Mouse (Mus musculus) liver, embryonic 13.5 days (tissue): ENCODE results near the gene Fgfr2. TPM values are rescaled to one million over a fixed set of nuclear protein-coding genes. Genes with fewer than 3 reads are reported as not detected.

Experiments
- ATAC-seq: fragments of 200-750 bp; cut with Nextera tagmentation; 2 replicates; pipeline ENCODE4 v1.8.0; 2017; ENCODE audit warnings: low read depth, mild to moderate bottlenecking, moderate number of reproducible peaks, moderate library complexity
- DNase-seq: peaks from one replicate; pipeline ENCODE4 v3.0.0; 2022
- H3K27ac ChIP-seq: fragments of 300-500 bp; sonication (generic); 2 replicates; pipeline ENCODE4 v1.5.1; 2015; ENCODE audit warnings: moderate library complexity, mild to moderate bottlenecking, inconsistent platforms
- H3K27me3 ChIP-seq: fragments of 300-500 bp; sonication (generic); 2 replicates; pipeline ENCODE4 v1.6.1; 2015; ENCODE audit warnings: mild to moderate bottlenecking, inconsistent platforms
- H3K36me3 ChIP-seq: fragments of 300-500 bp; sonication (generic); 2 replicates; pipeline ENCODE4 v1.6.1; 2015; ENCODE audit warnings: mild to moderate bottlenecking, inconsistent platforms
- H3K4me1 ChIP-seq: fragments of 300-500 bp; sonication (generic); replicated peaks from 2 replicates; pipeline ENCODE4 v1.6.1; 2015; ENCODE audit warnings: inconsistent platforms
- H3K4me2 ChIP-seq: fragments of 300-500 bp; sonication (generic); 2 replicates; pipeline ENCODE4 v1.6.1; 2015; ENCODE audit warnings: inconsistent platforms, mild to moderate bottlenecking, moderate library complexity
- H3K4me3 ChIP-seq: fragments of 300-500 bp; sonication (generic); replicated peaks from 2 replicates; pipeline ENCODE4 v1.5.1; 2015; ENCODE audit warnings: mild to moderate bottlenecking, inconsistent platforms
- H3K9ac ChIP-seq: fragments of 300-500 bp; sonication (generic); 2 replicates; pipeline ENCODE4 v1.6.1; 2015; ENCODE audit warnings: mild to moderate bottlenecking, inconsistent platforms
- H3K9me3 ChIP-seq: fragments of 300-500 bp; sonication (generic); replicated peaks from 2 replicates; pipeline ENCODE4 v1.6.1; 2016; ENCODE audit warnings: inconsistent platforms
- WGBS: fragments of 180-500 bp; shearing (Covaris S2); methylation state at CpG from one replicate; pipeline ENCODE4 v1.1.7; 2015; ENCODE audit not compliant: insufficient replicate concordance; 5-methylcytosine and 5-hydroxymethylcytosine counted together
- polyA plus RNA-seq: library from polyadenylated mRNA; unstranded; fragments of >200 nt; fragmentation: Nextera tagmentation; extraction: Ambion mirVana; gene quantifications from 2 replicates; pipeline ENCODE4 v1.2.1, GENCODE M21; 2015

Fgfr2 gene
- polyA plus RNA-seq, 1 experiment from 2014 or later, result 8.9 TPM

- H3K9me3 ChIP-seq, result no peaks in the 10 kb centered on the region
- no peak overlapping the region for H3K4me3 ChIP-seq
- no peaks in the 10 kb centered on the region for H3K27me3 ChIP-seq
- no peak overlapping the region for H3K4me2 ChIP-seq
- ATAC-seq, result no peak
- H3K27ac ChIP-seq, result no peak overlapping the region
- DNase-seq, result no peak
- no peaks in the 10 kb centered on the region; the same call in 1 of the 2 replicates for H3K4me1 ChIP-seq
- H3K36me3 ChIP-seq, result no peaks in the 10 kb centered on the region
- H3K9ac ChIP-seq, result no peak overlapping the region
- 59% methylated on average over 6 of the region's 6 CpGs for WGBS
Measured at GRCm38 (mm10) chr7:130206181-130206582, 2917.0 kb downstream of the Fgfr2 start.

DNA sequence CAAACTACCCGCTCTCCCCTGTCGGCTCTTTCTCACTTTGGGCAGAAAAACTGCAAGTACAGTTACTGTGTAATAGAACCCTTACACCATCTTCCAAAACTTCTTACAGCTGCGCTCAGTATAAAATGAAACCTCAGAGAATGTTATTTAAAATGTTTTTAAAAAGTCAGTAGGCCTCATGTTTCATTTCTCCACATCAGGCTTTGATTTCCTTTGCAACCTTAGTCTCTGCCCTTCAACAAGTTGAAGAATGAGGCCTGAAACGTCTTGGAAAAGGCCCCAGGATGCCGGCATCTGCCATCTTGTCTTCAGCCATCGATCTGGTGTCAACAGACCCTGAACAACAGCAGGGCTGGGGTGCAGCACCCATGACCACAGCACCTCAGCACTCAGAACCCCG lies 2918.0 kb downstream of the Fgfr2 start:
- H3K36me3 ChIP-seq, result no peaks in the 10 kb centered on the region
- no peaks in the 10 kb centered on the region for H3K27me3 ChIP-seq
- no peak for ATAC-seq
- DNase-seq, result no peak
- H3K4me2 ChIP-seq, result no peak overlapping the region
- no peak overlapping the region for H3K9ac ChIP-seq
- H3K9me3 ChIP-seq, result no peaks in the 10 kb centered on the region
- no peak overlapping the region for H3K4me3 ChIP-seq
- no peaks in the 10 kb centered on the region for H3K4me1 ChIP-seq
- no peak overlapping the region for H3K27ac ChIP-seq
- 73% methylated on average over 7 of the region's 7 CpGs for WGBS

DNA sequence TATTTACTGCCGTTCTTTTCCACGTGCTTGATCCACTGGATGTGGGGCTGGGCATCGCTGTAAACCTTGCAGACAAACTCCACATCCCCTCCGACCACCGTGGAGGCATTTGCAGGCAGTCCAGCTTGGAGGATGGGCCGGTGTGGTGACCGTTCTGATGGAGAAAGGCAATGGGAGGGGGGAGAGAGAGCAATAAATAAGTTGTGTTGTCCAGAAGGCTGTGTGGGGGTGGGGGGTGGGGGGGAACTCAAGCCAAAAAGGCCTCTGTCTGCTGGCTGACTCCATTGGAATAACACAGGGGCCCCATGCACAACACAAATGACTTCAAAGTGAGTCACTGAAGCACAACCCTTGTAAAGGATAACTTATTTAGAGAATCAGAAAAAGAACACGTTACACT lies 2922.1 kb downstream of the Fgfr2 start:
- 70% methylated on average over 8 of the region's 8 CpGs for WGBS
- H3K4me1 ChIP-seq, result no peaks in the 10 kb centered on the region
- no peaks in the 10 kb centered on the region for H3K27me3 ChIP-seq
- H3K4me3 ChIP-seq, result no peak overlapping the region
- no peaks in the 10 kb centered on the region for H3K36me3 ChIP-seq
- no peak overlapping the region for H3K4me2 ChIP-seq
- DNase-seq, result no peak
- H3K27ac ChIP-seq, result no peak overlapping the region
- H3K9ac ChIP-seq, result no peak overlapping the region
- no peaks in the 10 kb centered on the region for H3K9me3 ChIP-seq
- no peak for ATAC-seq

DNA sequence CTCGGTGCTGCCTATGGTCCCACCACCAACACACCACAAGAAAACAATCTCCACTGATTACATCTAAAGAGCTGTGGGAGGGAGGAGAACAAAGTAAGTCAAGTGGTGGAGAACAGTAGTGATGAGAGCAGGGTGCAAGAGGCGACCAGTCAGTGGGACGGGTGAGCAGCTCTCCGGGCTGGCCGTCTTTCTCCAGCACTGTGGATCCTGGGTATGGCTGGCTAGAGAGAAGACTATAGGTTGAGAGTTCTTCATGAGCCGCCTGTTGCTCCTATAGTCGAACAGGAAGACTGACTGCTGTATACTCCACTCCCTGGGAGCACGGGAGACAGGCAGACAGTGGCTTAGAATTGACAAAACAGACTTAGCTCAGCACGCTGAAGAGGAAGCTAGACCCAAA lies 2923.2 kb downstream of the Fgfr2 start:
- Histone ChIP-seq H3K4me2 (no peak overlapping the region), H3K27ac (no peak overlapping the region), H3K4me3 (no peak overlapping the region), H3K27me3 (no peaks in the 10 kb centered on the region), H3K9ac (no peak overlapping the region), H3K4me1 (no peaks in the 10 kb centered on the region), H3K9me3 (no peaks in the 10 kb centered on the region), H3K36me3 (no peaks in the 10 kb centered on the region)
- WGBS, result 60% methylated on average over 9 of the region's 9 CpGs
- ATAC-seq (no peak), DNase-seq (no peak)

- no peak overlapping the region for H3K27ac ChIP-seq
- H3K4me2 ChIP-seq, result no peak overlapping the region
- no peaks in the 10 kb centered on the region for H3K4me1 ChIP-seq
- H3K9me3 ChIP-seq, result no peaks in the 10 kb centered on the region
- no peak for ATAC-seq
- no peak overlapping the region for H3K4me3 ChIP-seq
- H3K27me3 ChIP-seq, result no peaks in the 10 kb centered on the region
- no peak for DNase-seq
- H3K36me3 ChIP-seq, result no peaks in the 10 kb centered on the region
- H3K9ac ChIP-seq, result no peak overlapping the region
- WGBS, result 71% methylated on average over 5 of the region's 5 CpGs
Measured at GRCm38 (mm10) chr7:130199317-130199716, 2923.8 kb downstream of the Fgfr2 start.

GRCm38 (mm10) chr7:130195081-130195480 lies 2928.1 kb downstream of the Fgfr2 start:
- Histone ChIP-seq H3K4me2 (no peak overlapping the region), H3K27me3 (no peaks in the 10 kb centered on the region), H3K27ac (no peak overlapping the region), H3K9ac (no peak overlapping the region), H3K4me3 (no peak overlapping the region), H3K36me3 (no peaks in the 10 kb centered on the region), H3K9me3 (no peaks in the 10 kb centered on the region), H3K4me1 (no peaks in the 10 kb centered on the region)
- no peak for DNase-seq
- 52% methylated on average over 2 of the region's 2 CpGs for WGBS
- ATAC-seq, result no peak

DNA sequence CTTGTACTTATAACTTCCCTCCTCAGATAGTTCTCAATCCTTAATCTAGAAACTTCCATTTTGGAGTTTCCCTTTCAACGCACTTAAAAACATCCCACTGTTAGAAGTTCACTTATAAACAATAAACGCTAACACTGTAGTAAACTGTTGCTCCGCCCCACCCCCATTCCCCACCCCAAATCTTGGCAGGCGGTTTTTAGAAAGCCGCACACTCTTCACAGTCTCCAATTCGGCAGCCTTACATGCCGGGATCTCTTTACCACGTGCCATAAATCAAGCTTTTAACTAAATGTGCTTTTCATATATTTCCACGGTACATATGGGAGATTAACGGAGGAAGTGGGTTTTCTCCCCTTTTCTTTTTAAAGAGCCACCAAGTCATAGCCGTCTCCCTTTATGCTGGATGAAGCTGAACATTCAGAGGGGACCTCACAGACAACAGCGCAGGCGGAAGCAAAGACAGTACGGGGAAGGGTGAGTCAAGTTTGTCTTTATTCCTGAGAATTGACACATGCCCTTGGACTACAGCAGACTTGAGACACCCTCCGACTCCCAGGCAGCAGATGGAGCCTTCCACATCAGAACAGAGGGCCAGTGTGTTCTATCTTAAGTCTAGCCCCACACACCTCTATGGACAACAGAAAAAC lies 2932.7 kb downstream of the Fgfr2 start:
- no peaks in the 10 kb centered on the region for H3K4me1 ChIP-seq
- H3K9ac ChIP-seq, result no peak overlapping the region
- H3K4me2 ChIP-seq, result no peak overlapping the region
- H3K36me3 ChIP-seq, result peaks cover 4% of the 10 kb centered on the region
- H3K4me3 ChIP-seq, result no peak overlapping the region
- 57% methylated on average over 15 of the region's 15 CpGs for WGBS
- H3K27ac ChIP-seq, result no peak overlapping the region
- DNase-seq (no peak), ATAC-seq (no peak)
- no peaks in the 10 kb centered on the region for H3K9me3 ChIP-seq
- H3K27me3 ChIP-seq, result no peaks in the 10 kb centered on the region

GRCm38 (mm10) chr7:130189901-130190300 lies 2933.2 kb downstream of the Fgfr2 start:
- H3K9ac ChIP-seq, result no peak overlapping the region
- no peaks in the 10 kb centered on the region for H3K4me1 ChIP-seq
- DNase-seq (no peak), ATAC-seq (no peak)
- H3K27me3 ChIP-seq, result no peaks in the 10 kb centered on the region
- WGBS, result 55% methylated on average over 4 of the region's 4 CpGs
- peaks cover 4% of the 10 kb centered on the region for H3K36me3 ChIP-seq
- no peaks in the 10 kb centered on the region for H3K9me3 ChIP-seq
- H3K4me2 ChIP-seq, result no peak overlapping the region
- H3K27ac ChIP-seq, result no peak overlapping the region
- no peak overlapping the region for H3K4me3 ChIP-seq

DNA sequence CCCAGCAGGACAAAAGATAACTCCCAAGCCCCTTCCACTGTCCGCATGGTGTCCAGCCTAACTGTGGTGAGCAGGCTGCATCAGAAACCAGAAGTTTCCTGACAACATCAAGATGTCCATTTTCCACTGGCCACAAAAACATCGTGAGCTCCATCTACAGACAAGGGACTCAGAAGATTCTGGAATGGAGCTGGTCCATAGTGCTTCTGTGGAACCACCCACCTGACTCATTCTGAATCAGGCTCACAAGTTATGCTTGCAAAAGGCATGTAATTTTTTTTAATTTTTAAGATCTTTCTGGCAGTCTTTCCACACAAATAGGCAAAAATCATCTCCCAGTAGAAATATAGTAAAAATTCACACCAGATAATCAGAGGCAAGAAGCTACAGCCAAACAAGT lies 2935.0 kb downstream of the Fgfr2 start:
- H3K36me3 ChIP-seq, result peaks cover 4% of the 10 kb centered on the region
- WGBS, result 55% methylated on average over 2 of the region's 2 CpGs
- H3K4me3 ChIP-seq, result no peak overlapping the region
- H3K9me3 ChIP-seq, result no peaks in the 10 kb centered on the region
- no peak overlapping the region for H3K27ac ChIP-seq
- no peak for ATAC-seq
- no peak overlapping the region for H3K9ac ChIP-seq
- no peak overlapping the region for H3K4me2 ChIP-seq
- DNase-seq, result no peak
- H3K27me3 ChIP-seq, result no peaks in the 10 kb centered on the region
- H3K4me1 ChIP-seq, result no peaks in the 10 kb centered on the region

- Histone ChIP-seq H3K27ac (no peak overlapping the region), H3K4me3 (no peak overlapping the region), H3K9me3 (no peaks in the 10 kb centered on the region), H3K4me1 (no peaks in the 10 kb centered on the region), H3K9ac (no peak overlapping the region), H3K4me2 (no peak overlapping the region), H3K27me3 (no peaks in the 10 kb centered on the region), H3K36me3 (peaks cover 4% of the 10 kb centered on the region)
- no peak for DNase-seq
- WGBS, result 56% methylated on average over 5 of the region's 5 CpGs
- ATAC-seq, result no peak
Measured at GRCm38 (mm10) chr7:130184864-130185263, 2938.3 kb downstream of the Fgfr2 start.

DNA sequence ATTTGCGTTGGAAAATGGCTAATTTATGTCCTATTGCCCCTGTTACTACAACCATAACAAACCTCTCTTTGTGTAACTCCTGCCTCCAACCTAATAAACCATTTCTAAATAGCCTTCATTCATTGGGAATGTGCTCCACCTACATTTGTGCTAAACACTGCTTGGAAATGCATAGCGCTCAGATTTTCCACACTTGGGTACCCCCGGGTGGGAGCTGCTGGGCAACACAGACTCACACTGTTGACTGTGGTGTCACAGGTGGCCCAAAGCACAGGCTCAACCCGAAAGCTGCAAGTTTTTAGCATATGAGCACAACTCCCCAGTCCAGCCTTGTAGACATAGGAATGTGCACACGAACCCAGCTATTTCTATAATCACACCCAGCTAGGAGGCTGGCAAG lies 2939.2 kb downstream of the Fgfr2 start:
- ATAC-seq, result no peak
- peaks cover 4% of the 10 kb centered on the region for H3K36me3 ChIP-seq
- H3K4me1 ChIP-seq, result no peaks in the 10 kb centered on the region
- no peak overlapping the region for H3K4me2 ChIP-seq
- DNase-seq, result no peak
- WGBS, result 70% methylated on average over 5 of the region's 5 CpGs
- no peak overlapping the region for H3K9ac ChIP-seq
- H3K9me3 ChIP-seq, result no peaks in the 10 kb centered on the region
- no peak overlapping the region for H3K4me3 ChIP-seq
- no peak overlapping the region for H3K27ac ChIP-seq
- no peaks in the 10 kb centered on the region for H3K27me3 ChIP-seq

GRCm38 (mm10) chr7:130182551-130182950 lies 2940.6 kb downstream of the Fgfr2 start:
- Histone ChIP-seq H3K27ac (no peak overlapping the region), H3K9ac (no peak overlapping the region), H3K9me3 (no peaks in the 10 kb centered on the region), H3K4me1 (no peaks in the 10 kb centered on the region), H3K27me3 (no peaks in the 10 kb centered on the region), H3K36me3 (peaks cover 4% of the 10 kb centered on the region), H3K4me2 (no peak overlapping the region), H3K4me3 (no peak overlapping the region)
- WGBS, result 37% methylated on average over 18 of the region's 18 CpGs
- ATAC-seq, result no peak
- DNase-seq, result no peak
